Mouse (Mus musculus): ENCODE results near the gene Ece1. TPM values are rescaled to one million over a fixed set of nuclear protein-coding genes. Genes with fewer than 3 reads are reported as not detected.

The Ece1 gene
- total RNA-seq, 2 experiments from 2014 or later, result 82.0 to 87.9 TPM

- DNase-seq (ENCODE audit: low spot score in 2 of 2), result peak in 1 of 2 experiments; percentile 31
Measured at GRCm38 (mm10) chr4:137913321-137914057, 51.5 kb downstream of the Ece1 start.

- DNase-seq (ENCODE audit: low spot score in 2 of 2), result no peak
Measured at GRCm38 (mm10) chr4:137917591-137917990, 55.6 kb downstream of the Ece1 start.

GRCm38 (mm10) chr4:137918559-137918958 lies 56.5 kb downstream of the Ece1 start:
- no peak for DNase-seq (ENCODE audit: low spot score in 2 of 2)

GRCm38 (mm10) chr4:137919116-137919515 lies 57.1 kb downstream of the Ece1 start:
- DNase-seq (ENCODE audit: low spot score in 2 of 2), result no peak

- DNase-seq (ENCODE audit: low spot score in 2 of 2), result no peak
Measured at GRCm38 (mm10) chr4:137920005-137920404, 58.0 kb downstream of the Ece1 start.

GRCm38 (mm10) chr4:137920500-137920961 lies 58.5 kb downstream of the Ece1 start:
- no peak for DNase-seq (ENCODE audit: low spot score in 2 of 2)

GRCm38 (mm10) chr4:137921510-137921909 lies 59.5 kb downstream of the Ece1 start:
- no peak for DNase-seq (ENCODE audit: low spot score in 2 of 2)

- DNase-seq (ENCODE audit: low spot score in 2 of 2), result no peak
Measured at GRCm38 (mm10) chr4:137923052-137923451, 61.0 kb downstream of the Ece1 start.

GRCm38 (mm10) chr4:137925176-137925575 lies 63.1 kb downstream of the Ece1 start:
- DNase-seq (ENCODE audit: low spot score in 2 of 2), result no peak

- no peak for DNase-seq (ENCODE audit: low spot score in 2 of 2)
Measured at GRCm38 (mm10) chr4:137926161-137926560, 64.1 kb downstream of the Ece1 start.

- DNase-seq (ENCODE audit: low spot score in 2 of 2), result no peak
Measured at GRCm38 (mm10) chr4:137927136-137927535, 65.1 kb downstream of the Ece1 start.

GRCm38 (mm10) chr4:137927741-137928535 lies 65.9 kb downstream of the Ece1 start:
- no peak for DNase-seq (ENCODE audit: low spot score in 2 of 2)

- DNase-seq (ENCODE audit: low spot score in 2 of 2), result no peak
Measured at GRCm38 (mm10) chr4:137928813-137929212, 66.8 kb downstream of the Ece1 start.

- DNase-seq (ENCODE audit: low spot score in 2 of 2), result no peak
Measured at GRCm38 (mm10) chr4:137929341-137930016, 67.4 kb downstream of the Ece1 start.

- no peak for DNase-seq (ENCODE audit: low spot score in 2 of 2)
Measured at GRCm38 (mm10) chr4:137930500-137931008, 68.5 kb downstream of the Ece1 start.

GRCm38 (mm10) chr4:137931009-137931757 lies 69.1 kb downstream of the Ece1 start:
- peak; percentile 34 to 43 for DNase-seq (ENCODE audit: low spot score in 2 of 2)

GRCm38 (mm10) chr4:137932554-137933178 lies 70.6 kb downstream of the Ece1 start:
- DNase-seq (ENCODE audit: low spot score in 2 of 2), result no peak

GRCm38 (mm10) chr4:137933328-137933727 lies 71.3 kb downstream of the Ece1 start:
- no peak for DNase-seq (ENCODE audit: low spot score in 2 of 2)

GRCm38 (mm10) chr4:137936134-137936533 lies 74.1 kb downstream of the Ece1 start:
- DNase-seq (ENCODE audit: low spot score in 2 of 2), result no peak

- no peak for DNase-seq (ENCODE audit: low spot score in 2 of 2)
Measured at GRCm38 (mm10) chr4:137940061-137940460, 78.0 kb downstream of the Ece1 start.

Measured in left cerebral cortex, adult 18-20 months (tissue).